Mouse (Mus musculus) cerebellum, adult (tissue): ENCODE results near the gene Rab10.

Source experiments
- ATAC-seq: cut with Nextera tagmentation; 2 replicates; pipeline ENCODE4 v1.9.2; 2017; ENCODE audit warnings: mild to moderate bottlenecking, moderate library complexity, mixed read lengths; ENCODE audit not compliant: insufficient number of reproducible peaks, low FRiP score, low TSS enrichment

The Rab10 gene

DNA sequence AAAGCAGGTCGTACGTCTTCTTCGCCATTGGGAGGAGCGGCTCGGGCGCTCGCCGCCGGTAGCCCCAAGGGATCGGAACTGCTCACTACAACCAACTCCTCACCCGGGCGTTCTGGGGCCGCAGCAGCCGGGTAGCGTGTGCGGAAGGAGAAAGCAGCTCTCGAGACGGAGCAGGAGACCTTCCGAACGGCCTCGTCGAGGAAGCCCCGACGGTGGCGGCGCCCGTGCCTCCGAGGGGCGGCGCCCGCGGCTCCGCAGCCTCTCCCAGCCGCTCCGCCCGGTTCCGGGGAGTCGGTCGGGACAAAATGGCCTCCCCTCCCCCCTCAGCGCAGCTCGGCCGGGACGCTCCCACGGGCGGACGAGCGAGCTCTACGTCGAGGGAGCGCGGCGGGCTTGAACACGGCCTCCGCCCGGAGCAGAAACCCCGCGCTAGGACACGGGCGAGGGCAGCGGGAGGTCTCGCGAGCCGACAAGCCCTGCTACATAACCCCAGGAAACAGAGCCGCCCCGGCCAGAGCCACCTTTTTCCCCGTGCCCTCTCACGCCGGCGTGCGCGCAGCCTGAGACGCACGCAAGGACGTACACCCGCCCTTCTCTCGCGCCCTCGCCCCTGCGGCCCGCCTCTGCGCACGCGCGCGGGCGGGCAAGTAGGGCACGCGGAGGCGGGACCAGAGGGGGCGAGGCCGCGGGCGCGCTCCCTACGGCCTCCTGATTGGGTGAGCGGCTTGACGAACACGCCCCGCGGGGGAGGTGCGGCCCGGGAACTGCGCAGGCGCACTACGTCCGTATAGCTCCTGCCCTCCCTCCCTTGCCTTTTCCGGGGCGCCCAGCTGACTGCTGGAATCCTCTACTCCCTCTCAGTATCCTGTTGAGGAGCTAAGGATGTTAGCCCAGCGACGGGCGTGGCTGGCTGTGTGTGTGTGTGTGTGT lies at the start of gene Rab10:
Gene Rab10 (minus strand): TSS at position 579 of the 930 bp plus-strand sequence.
- ATAC-seq = peak; percentile 94

DNA sequence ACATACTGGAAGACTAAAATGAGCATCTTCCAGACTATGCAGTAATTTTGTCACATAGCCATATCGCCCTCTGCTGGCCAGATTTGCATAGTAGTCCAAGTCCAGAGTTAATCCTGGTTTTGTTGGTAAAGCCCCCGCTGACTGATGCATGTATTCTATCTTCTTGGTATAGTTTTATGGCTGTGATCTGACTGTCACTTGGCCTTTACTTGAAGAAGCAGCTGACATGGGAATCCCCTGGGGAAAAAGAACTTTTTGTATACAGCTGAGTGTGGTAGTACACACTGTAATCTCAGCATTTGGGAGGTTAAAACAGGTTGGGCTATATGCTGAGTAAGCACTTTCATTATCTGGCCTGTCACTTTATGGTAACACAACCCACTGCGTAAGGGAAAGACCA lies 49.5 kb upstream of the Rab10 start:
- ATAC-seq = no peak

DNA sequence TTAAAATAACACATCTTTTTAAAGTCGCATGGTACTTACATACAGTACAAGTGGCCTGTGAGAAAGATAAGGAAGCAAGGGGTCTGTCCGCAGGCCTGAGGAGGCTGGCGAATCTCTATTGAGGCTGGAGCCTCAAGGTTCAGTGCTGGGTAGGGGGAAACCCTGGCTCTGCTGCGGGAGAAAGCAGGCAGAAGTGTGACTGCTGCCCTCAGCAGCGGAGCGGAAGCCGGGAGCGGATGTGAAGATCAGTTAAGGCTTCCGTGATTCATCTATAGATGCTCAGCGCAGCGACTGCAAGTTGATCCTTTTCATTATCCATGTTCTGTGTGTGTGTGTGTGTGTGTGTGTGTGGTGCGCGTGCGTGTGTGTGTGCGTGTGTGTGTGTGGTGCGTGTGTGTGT lies 47.1 kb upstream of the Rab10 start:
- ATAC-seq = no peak

DNA sequence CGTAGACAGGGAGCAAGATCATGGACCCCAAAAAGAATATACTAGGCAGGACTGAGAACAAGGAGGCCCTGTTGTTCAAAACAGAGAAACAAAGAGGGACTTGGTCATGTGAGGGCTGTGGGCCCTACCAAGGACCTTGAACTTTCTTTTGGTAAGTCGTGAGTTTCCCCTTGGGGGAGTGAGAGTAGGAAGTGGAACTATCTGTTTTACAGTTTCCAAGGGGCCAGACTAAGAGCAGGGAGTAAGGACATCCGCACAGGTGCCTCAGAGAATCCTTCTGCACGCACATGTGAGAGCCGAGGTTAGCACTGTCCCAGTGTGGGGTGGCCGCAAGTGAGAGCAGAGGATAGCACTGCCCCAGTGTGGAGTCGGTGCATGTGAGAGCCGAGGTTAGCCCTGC lies 45.3 kb upstream of the Rab10 start:
- ATAC-seq = no peak

DNA sequence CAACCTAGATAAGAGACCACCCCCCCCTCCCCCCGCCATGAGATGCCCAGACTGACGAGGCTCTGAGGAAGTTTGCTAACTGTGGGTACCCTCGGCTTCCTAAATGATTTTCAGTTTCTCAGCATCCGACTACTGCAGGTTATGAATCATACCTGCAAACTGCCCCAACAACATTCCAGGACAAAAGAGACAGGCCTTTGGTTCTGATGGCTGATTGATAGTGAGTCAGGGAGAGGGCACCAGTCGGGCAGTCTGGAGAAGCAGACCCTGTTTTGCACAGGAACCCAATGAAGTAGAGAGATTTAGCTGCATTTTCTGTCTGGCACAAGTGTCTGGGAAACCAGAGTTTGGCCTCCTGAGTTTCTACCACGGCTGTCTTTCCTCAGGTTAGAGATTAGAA lies 42.4 kb upstream of the Rab10 start:
- no peak for ATAC-seq

DNA sequence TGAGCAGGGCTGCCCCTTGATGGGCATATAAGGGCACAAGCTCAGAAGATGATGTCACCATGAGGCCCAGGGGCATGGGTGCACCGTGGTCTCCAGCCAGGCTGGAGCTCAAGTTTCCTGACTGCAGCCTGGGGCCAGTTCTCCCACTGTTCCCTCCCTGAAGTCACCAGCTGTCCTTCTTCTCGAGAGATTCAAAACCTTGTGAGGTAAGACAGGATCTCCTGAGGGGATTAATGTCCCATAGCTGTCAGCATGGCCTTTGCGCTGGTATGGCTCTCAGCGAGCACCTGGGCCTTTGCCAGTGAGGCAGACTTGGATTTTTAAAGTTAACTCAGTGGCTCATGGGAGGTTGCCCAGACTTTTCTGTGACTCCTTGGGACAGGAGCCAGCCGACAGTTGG lies 40.4 kb upstream of the Rab10 start:
- ATAC-seq = no peak

DNA sequence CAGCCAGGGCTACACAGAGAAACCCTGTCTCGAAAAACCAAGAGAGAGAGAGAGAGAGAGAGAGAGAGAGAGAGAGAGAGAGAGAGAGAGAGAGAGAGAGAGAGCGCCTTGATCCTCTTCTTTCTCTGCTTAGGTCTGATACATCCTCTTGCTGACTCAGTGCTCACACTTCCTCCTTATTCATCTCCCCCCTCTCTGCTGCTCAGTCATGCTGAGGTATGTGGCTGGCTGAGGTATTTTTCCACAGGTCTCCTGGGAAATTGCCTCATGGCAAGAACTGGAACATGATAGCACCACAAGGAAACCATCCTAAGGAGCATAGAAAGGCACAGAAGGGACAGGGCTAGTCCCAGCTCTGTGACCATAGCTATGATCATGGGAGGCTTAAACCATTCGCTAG lies 39.6 kb upstream of the Rab10 start:
- ATAC-seq = no peak

DNA sequence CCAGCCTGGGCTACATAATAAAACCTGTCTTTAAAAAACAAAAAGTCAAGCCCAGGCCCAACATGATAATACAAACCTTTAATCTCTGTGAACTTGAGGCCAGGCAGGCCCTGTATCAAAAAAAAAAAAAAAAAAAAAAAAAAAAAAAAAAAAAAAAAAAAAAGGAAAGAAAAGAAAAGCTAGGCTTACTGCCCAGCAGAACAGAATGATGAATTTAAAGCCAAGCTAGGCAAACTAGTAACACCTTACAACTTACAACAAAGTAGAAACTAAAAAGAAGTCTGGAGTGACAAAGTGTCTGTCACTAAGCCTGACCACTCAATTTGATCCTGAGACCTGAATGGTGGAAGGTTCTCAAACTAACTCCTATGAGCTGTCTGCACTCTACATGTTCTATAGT lies 37.9 kb upstream of the Rab10 start:
- no peak for ATAC-seq

DNA sequence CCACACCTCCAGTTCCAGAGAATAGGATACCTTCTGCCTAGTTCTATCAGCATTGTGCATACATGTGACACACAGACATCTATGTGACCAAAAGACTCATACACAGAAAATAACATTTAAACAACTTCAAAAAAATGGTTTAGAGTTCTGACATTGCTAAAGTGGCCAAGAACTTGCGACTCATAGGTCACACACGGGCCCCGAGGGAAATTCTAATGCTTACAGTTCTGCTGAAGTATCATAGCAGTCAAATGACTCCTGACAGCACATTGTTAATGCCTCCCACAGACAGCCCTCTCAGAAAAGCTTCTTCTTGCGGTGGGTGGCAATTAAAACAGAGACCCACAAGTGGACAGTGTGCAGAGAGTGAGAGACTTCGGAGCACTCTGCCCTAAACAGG lies 35.3 kb upstream of the Rab10 start:
- ATAC-seq = no peak

DNA sequence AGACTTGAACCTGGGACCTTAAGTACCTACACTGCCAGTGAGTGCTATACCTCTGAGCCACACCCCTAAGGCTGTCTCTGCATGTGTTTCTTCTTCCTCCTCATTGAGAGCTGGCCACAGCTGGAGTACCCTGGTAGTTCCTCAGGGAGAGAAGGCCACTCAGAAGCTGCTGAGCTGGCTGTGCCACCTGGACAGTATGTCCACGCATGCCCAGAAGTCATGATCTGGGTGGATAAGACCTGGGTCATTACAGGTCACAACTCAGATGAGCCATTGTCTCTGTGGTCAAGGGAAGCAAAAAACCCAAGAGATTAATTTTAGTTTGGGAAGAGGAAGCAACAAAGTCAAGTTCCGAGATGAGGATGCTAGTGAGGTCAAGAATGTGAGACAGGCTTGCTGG lies 34.4 kb upstream of the Rab10 start:
- ATAC-seq = no peak

DNA sequence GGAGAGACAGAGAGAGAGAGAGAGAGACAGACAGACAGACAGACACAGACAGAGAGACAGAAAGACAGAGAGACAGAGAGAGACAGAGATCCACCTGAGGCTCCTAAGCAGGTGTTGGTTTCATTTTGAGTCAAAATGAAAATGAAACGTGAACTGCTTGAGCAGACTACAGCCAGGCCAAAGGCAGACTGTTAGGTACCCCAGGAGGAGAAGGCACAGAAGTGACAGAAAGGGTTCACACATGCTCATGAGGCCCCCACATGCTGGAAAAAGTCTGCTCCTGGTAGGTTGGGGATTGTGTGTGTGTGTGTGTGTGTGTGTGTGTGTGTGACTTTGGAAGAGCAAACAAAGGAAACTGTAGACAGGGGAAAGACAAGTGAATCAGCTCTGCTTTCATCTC lies 29.2 kb upstream of the Rab10 start:
- ATAC-seq = no peak

DNA sequence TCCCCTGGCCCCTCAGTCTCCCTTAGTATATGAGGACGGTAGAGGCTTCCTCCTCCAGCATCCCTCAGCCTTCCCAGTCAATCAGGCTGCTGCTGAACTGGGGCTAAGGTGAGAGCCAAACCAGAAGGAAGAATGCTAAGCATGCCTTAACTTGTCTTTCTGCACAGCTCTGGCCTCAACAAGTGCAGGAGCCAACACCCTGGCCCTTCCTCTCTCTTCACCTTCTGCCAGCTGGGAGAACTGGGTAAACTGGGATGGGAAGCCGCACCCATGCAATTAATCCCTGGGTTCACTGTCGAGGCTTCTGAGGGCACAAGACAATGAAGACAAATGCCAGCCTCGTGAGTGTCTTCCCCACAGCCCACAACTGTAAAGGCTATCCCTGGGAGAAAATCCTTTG lies 19.9 kb upstream of the Rab10 start:
- no peak for ATAC-seq

DNA sequence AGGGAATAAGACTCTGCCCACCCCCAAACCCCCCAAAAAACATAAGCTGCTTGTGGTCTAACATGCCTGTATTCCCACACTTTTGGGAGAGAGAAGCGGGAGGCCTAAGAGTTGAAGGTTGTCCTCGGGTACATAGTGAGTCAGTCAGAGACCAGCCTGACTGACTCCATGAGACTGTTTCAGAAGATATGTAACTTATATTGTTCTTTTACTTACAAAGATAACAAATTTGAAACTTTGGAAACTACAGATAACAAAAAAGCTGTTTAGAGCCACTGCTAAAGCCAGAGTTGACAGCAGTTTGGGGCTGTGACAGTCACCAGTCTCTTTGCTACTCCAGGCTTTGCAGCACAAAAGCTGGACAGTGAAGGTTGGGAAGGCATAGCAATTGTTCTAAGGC lies 15.5 kb upstream of the Rab10 start:
- ATAC-seq = no peak

DNA sequence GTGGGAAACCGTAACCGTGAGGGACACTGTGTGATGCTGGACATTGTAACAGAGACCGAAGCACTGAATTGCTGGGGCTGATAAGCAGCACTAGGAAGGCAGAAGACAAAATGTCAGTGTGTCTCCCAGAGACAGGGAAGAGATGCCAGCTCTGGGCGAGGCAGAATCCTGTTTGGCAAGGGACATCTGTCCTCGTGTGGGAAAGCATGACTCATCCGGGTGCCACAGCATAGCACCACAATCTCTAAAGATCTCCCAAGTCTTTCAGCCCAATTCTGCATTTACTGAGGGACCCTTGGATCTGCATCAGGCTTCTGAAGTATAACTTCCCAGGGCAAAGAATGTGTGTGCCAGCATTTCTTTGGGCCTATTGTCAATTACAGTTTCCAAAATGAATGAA lies 13.5 kb upstream of the Rab10 start:
- ATAC-seq = no peak

DNA sequence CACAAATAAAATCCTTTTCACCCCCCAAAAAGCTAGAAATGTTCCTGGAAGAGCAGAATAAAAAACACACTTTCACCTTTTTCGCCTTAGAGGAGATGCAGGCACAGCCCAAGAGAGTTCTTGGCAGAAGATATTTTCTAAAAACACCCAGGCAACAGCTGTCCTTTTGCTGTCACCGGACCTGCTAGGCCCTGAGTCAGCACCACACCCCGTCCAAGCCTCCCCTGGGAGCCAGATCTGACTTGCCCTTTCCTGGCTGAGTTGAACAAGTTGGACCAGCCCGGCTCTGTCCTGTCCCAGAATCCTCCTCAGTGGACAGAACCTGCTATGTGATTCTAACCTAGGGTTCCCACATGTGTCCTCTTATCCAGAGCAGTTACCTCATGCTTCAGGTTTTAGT lies 9.6 kb upstream of the Rab10 start:
- no peak for ATAC-seq

DNA sequence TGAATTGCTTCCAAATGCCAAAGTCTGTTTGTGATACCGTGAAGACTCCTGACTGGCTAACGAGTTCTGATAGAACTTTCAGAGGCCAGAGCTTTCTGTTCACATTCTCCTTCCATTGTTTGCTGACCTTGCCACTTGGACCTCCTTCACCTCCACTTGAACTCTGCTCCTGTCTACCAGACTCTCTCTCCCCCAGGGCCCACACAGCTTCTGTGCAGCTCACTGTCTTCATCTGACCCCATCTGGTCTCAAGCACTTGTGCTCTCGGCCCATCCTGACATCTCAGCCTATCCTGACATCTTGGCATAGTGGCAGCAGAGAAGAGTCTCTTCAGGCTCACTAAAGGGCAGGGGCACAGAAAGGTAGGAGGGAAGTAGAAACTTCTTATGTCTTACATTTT lies 7.2 kb upstream of the Rab10 start:
- ATAC-seq = no peak

DNA sequence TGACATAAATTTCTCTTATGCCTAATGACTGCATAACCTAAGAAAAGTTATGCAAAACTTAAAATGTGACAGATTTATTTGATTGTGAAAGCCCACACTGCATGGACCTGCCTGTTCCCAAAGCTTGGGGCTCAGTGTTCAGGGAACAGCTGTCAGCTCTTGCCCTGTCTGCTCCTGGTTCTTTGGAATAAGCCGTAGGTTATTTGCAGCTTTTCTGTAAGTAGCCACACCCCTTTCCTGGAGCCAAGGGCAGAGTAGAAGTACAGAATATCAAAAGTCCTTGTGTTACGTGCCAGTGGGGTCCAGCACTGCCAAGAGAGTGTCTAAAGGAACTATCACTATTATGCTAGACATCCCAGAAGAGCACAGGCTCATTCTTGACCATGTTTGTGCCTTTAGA lies 6.3 kb upstream of the Rab10 start:
- no peak for ATAC-seq

DNA sequence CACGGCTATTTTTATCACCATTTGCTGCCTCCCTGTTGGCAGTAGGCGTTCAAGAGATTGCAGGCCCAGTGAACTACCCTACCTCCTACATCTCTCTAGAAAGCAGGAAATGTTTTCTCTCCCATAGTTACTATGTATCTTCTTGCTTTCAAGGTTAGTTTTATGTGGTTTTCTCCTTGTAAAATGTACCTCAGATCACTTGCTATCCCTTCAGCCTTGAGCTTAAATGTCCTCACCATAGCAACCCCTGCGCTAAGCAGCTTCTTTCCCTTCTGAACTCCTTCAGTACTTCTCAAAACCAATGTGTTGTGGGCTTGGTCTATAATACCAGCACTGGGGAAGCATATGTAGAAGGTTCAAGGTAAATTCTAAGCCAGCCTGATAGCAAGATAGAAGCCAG lies 3.1 kb upstream of the Rab10 start:
- no peak for ATAC-seq

DNA sequence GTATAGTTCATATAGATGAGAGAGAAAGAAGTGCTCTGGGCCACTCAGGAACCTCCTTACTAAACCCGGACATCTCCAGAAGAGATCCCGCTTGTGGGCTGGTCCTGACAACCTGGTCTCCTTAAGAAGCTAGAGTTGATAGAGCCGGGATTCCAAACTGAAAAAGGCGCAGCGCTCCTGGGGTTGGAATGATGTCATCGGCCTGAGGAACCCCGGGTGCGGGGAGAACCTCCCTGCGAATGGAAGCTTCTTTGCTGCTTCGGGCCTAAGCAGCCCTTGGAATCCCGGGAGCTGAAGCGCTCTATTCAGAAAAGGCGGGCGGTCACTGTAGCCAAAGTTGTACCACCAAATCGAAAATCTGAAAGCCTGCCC lies 538 bp upstream of the Rab10 start:
- no peak for ATAC-seq

DNA sequence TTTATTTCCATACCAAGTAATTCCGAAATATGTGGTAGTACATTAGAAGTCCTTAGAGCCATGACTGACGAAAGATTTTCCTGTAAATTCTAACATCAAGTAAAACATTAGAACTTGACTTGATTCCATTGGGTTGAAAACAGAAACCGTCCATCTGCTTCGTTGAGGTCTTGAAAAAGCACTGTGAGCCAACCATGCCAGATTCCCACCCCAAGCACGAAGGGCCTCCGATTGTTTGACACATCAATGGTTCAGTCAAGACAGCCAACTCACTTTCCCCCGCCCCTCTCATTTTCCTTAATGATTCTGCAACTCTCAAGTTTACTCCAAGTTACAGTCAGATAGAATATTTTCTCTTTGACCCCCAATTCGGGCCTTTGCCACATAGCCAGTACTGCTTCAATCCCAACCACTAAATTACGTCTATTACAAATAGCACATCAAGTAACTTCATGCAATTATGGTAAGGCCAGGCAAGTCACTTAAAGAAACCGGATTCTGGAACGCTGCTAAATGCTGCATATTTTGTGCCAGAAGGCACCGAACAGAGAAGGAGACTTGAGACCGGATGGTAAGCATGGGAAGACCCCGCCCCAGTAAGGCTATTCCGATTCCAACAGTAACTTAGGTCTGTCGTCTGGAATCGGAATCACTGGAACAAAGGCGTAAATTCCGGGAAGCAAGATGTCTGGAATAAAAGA lies 1.1 kb downstream of the Rab10 start:
- ATAC-seq = no peak

DNA sequence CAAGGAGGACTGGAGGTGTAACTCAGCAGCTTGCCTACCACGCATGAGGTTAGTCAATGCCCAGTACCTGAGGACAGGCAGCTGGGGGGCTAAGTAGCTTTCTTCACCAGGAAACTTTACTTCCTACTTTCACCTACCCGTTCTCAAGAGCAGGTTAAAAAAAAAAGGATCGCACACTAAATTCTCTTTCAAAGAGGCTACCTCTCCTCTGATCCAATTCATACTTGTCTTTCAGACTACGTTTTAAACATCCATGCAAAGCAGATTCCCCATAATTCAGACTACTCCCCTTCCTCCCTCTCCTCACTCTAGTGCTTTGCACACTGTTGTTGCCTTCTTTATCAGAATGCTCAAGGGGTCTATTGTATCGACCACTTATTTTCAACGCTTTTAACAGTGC lies 2.2 kb downstream of the Rab10 start:
- no peak for ATAC-seq

DNA sequence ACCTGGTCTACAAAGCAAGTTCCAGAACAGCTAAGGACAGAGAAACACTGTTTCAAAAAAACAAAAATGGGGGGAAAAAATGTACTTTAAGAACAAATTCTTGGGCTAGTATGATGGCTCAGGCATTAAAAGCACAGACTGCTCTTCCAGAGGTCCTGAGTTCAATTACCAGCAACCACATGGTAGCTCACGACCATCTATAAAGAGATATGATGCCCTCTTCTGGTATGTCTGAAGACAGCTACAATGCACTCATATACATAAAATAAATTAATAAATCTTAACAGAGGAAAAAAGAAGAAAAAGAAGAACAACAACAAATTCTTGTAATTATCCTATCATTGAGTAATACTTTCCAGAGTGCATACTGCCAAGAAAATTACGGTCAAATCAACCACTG lies 4.5 kb downstream of the Rab10 start:
- no peak for ATAC-seq
